Mouse (Mus musculus): Measurements from ENCODE around the gene Spns3. TPM values are rescaled to one million over a fixed set of nuclear protein-coding genes. Genes with fewer than 3 reads are reported as not detected.
A peak's percentile ranks its signal among the peaks of the same experiment; 100 is the strongest.

The Spns3 gene
- polyA plus RNA-seq, 1 experiment: 13.2 TPM

DNA sequence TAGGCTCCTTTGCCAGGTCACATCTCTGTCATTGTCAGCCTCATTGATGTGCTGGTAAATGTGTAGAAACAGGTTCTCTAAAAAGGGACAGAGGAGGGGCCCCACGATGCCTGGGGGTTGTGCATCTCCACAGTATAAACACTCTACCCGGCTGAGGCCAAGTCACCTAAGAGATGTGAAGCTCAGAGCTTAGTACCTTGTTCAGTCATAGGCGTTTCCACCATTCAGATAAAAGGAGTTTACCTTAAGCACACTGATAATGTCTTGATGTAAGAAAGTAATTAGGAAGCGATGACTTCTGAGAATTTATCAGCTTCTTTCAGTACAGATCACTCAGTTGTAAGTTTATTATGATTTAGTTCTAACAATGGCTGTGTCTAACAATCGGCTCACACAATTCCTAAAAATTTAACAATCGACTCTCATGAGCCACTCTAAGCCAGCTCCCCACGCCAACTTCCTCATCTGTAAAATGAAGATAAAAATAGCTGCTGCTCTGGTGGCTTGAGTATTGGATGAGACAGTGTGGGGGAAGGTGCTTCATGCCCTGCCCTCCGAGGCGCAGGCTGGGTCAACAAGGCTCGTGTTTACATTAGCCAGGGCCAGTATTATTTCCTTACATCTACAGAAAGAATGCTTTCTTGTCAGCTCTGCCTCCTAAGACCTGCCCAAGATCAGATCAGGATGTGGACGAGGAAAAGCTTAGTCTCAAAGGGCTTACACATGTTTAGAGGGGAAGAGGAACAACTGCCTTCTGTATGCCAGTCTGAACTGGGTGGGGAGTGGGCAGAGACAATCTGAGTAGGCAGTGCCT is 83.4 kb downstream of the Spns3 start:
- WGBS: 3% methylated on average over 11 of the region's 11 CpGs
- peak overlapping the region; percentile 86 for H3K27ac ChIP-seq (ENCODE audit: control insufficient read depth, insufficient read depth, low read depth, low read length, poor library complexity)
- H3K4me3 ChIP-seq (replicated peaks; ENCODE audit: control insufficient read depth, low read depth, low read length): no peak overlapping the region
- peaks cover 21% of the 10 kb centered on the region for H3K4me1 ChIP-seq (ENCODE audit: control insufficient read depth, insufficient read depth, low read length)
- TF ChIP-seq CTCF (IDR thresholded peaks at IDR 0.05; ENCODE audit: control insufficient read depth, insufficient read depth, low read length) (no peak), POLR2A (IDR thresholded peaks at IDR 0.05; ENCODE audit: borderline replicate concordance, control insufficient read depth, low read depth, low read length) (no peak)

GRCm38 (mm10) chr11:72465978-72466693 is 84.2 kb downstream of the Spns3 start:
- Histone ChIP-seq H3K4me3 (replicated peaks; ENCODE audit: control insufficient read depth, low read depth, low read length) (no peak overlapping the region), H3K4me1 (ENCODE audit: control insufficient read depth, insufficient read depth, low read length) (peaks cover 21% of the 10 kb centered on the region)
- WGBS: 51% methylated on average over 11 of the region's 11 CpGs

DNA sequence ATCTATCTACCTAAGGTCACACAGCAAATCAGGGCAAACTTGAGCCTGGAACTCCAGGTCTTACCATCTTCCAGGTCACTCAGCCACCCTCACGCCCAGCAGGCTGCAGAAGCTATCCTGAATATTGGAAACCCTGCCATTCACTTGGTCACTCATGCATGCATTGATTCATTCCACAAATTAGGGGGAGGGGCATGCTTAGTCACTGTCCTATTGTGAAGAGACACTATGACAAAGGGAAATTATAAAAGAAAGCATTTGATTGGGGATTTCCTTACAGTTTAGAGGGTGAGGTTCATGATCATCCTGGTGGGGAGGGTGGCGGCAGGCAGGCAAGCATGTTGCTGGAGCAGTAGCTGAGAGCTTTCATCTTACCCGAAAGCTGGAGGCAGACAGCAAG is 85.5 kb downstream of the Spns3 start:
- TF ChIP-seq POLR2A (IDR thresholded peaks at IDR 0.05; ENCODE audit: borderline replicate concordance, control insufficient read depth, low read depth, low read length): no peak
- TF ChIP-seq CTCF (IDR thresholded peaks at IDR 0.05; ENCODE audit: control insufficient read depth, insufficient read depth, low read length): no peak
- peaks cover 14% of the 10 kb centered on the region for H3K4me1 ChIP-seq (ENCODE audit: control insufficient read depth, insufficient read depth, low read length)
- no peak overlapping the region for H3K4me3 ChIP-seq (replicated peaks; ENCODE audit: control insufficient read depth, low read depth, low read length)
- no peak overlapping the region for H3K27ac ChIP-seq (ENCODE audit: control insufficient read depth, insufficient read depth, low read depth, low read length, poor library complexity)
- WGBS: 85% methylated on average over 3 of the region's 3 CpGs

More at GRCm38 (mm10) chr11:72465978-72466693, 84.2 kb downstream of the Spns3 start:
- H3K27ac ChIP-seq (ENCODE audit: control insufficient read depth, insufficient read depth, low read depth, low read length, poor library complexity): peak overlapping the region; percentile 70
- TF ChIP-seq POLR2A (IDR thresholded peaks at IDR 0.05; ENCODE audit: borderline replicate concordance, control insufficient read depth, low read depth, low read length): no peak
- no peak for TF ChIP-seq CTCF (IDR thresholded peaks at IDR 0.05; ENCODE audit: control insufficient read depth, insufficient read depth, low read length)

GRCm38 (mm10) chr11:72461500-72461981 is 88.8 kb downstream of the Spns3 start:
- peak overlapping the region; percentile 54 for H3K27ac ChIP-seq (ENCODE audit: control insufficient read depth, insufficient read depth, low read depth, low read length, poor library complexity)
- H3K4me3 ChIP-seq (replicated peaks; ENCODE audit: control insufficient read depth, low read depth, low read length): no peak overlapping the region
- TF ChIP-seq POLR2A (IDR thresholded peaks at IDR 0.05; ENCODE audit: borderline replicate concordance, control insufficient read depth, low read depth, low read length): no peak
- no peak for TF ChIP-seq CTCF (IDR thresholded peaks at IDR 0.05; ENCODE audit: control insufficient read depth, insufficient read depth, low read length)
- 18% methylated on average over 5 of the region's 5 CpGs for WGBS
- peaks cover 7% of the 10 kb centered on the region; the same call in 1 of the 2 replicates for H3K4me1 ChIP-seq (ENCODE audit: control insufficient read depth, insufficient read depth, low read length)

- peaks cover 3% of the 10 kb centered on the region; the same call in 1 of the 2 replicates for H3K4me1 ChIP-seq (ENCODE audit: control insufficient read depth, insufficient read depth, low read length)
- H3K27ac ChIP-seq (ENCODE audit: control insufficient read depth, insufficient read depth, low read depth, low read length, poor library complexity): peak overlapping the region; percentile 44
- H3K4me3 ChIP-seq (replicated peaks; ENCODE audit: control insufficient read depth, low read depth, low read length): peak overlapping the region; percentile 37
- WGBS: 43% methylated on average over 3 of the region's 3 CpGs
- no peak for TF ChIP-seq CTCF (IDR thresholded peaks at IDR 0.05; ENCODE audit: control insufficient read depth, insufficient read depth, low read length)
- no peak for TF ChIP-seq POLR2A (IDR thresholded peaks at IDR 0.05; ENCODE audit: borderline replicate concordance, control insufficient read depth, low read depth, low read length)
Observed at GRCm38 (mm10) chr11:72458502-72458901, 91.8 kb downstream of the Spns3 start.

GRCm38 (mm10) chr11:72457995-72458496 is 92.3 kb downstream of the Spns3 start:
- 38% methylated on average over 12 of the region's 12 CpGs for WGBS
- H3K4me3 ChIP-seq (replicated peaks; ENCODE audit: control insufficient read depth, low read depth, low read length): peak overlapping the region; percentile 37
- peaks cover 3% of the 10 kb centered on the region; the same call in 1 of the 2 replicates for H3K4me1 ChIP-seq (ENCODE audit: control insufficient read depth, insufficient read depth, low read length)
- TF ChIP-seq POLR2A (IDR thresholded peaks at IDR 0.05; ENCODE audit: borderline replicate concordance, control insufficient read depth, low read depth, low read length): no peak
- no peak for TF ChIP-seq CTCF (IDR thresholded peaks at IDR 0.05; ENCODE audit: control insufficient read depth, insufficient read depth, low read length)
- peak overlapping the region; percentile 44 for H3K27ac ChIP-seq (ENCODE audit: control insufficient read depth, insufficient read depth, low read depth, low read length, poor library complexity)

DNA sequence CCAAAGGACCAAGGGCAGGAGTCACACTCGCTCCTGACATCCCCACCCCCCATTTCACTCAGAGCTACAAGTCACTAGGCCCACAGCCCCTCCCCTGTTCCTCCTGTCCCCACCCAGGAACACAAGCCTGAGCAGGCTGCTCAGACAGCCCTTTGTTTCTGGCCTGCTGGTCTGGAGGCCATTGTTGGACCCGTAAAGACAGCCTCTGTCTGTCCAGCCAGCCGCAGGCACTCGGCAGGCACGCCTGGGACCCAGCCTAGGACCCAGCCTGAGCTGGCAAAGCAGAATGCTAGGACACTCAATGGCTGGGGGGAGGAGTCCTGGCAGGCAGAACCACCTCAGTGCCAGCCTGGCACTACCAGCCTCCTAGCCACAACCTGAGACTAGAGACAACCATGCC is 94.6 kb downstream of the Spns3 start:
- no peak overlapping the region for H3K4me3 ChIP-seq (replicated peaks; ENCODE audit: control insufficient read depth, low read depth, low read length)
- TF ChIP-seq POLR2A (IDR thresholded peaks at IDR 0.05; ENCODE audit: borderline replicate concordance, control insufficient read depth, low read depth, low read length): no peak
- TF ChIP-seq CTCF (IDR thresholded peaks at IDR 0.05; ENCODE audit: control insufficient read depth, insufficient read depth, low read length): no peak
- no peak overlapping the region for H3K27ac ChIP-seq (ENCODE audit: control insufficient read depth, insufficient read depth, low read depth, low read length, poor library complexity)
- peaks cover 3% of the 10 kb centered on the region; the same call in 1 of the 2 replicates for H3K4me1 ChIP-seq (ENCODE audit: control insufficient read depth, insufficient read depth, low read length)
- WGBS: 90% methylated on average over 5 of the region's 5 CpGs

All from bone marrow, adult 2 months (tissue).